Mouse (Mus musculus): ENCODE results near the gene U2surp. TPM values are rescaled to one million over a fixed set of nuclear protein-coding genes. Genes with fewer than 3 reads are reported as not detected.

Gene U2surp
- 163 and 164 TPM in 2 replicates for polyA plus RNA-seq (2014; fragmentation: Nextera tagmentation; extraction: Ambion mirVana)

GRCm38 (mm10) chr9:95511472-95512330, at the start of gene U2surp:
Gene U2surp (minus strand): TSS chr9:95511996.
- WGBS: under 1% methylated on average over 74 of the region's 74 CpGs
- ATAC-seq (ENCODE audit: low FRiP score, low TSS enrichment): peak; percentile 96
- Histone ChIP-seq H3K4me2 (replicated peaks; ENCODE audit: low read depth, low read length) (peak within 1 kb of the TSS; percentile 76), H3K27ac (ENCODE audit: low read depth, low read length) (peak within 1 kb of the TSS; percentile 89), H3K27me3 (ENCODE audit: control insufficient read depth, insufficient read depth, low read length) (no peaks in the 10 kb centered on the region), H3K9me3 (ENCODE audit: control insufficient read depth, low read length) (no peaks in the 10 kb centered on the region), H3K4me3 (ENCODE audit: low read length) (peak within 1 kb of the TSS; percentile 72), H3K9ac (ENCODE audit: low read depth, low read length) (peak within 1 kb of the TSS; percentile 94), H3K36me3 (ENCODE audit: control insufficient read depth, insufficient read depth, low read length) (no peaks in the 10 kb centered on the region), H3K4me1 (ENCODE audit: control insufficient read depth, insufficient read depth, low read length) (peaks cover 11% of the 10 kb centered on the region)

- peak; percentile 82 for ATAC-seq (ENCODE audit: low FRiP score, low TSS enrichment)
- WGBS: 13% methylated on average over 77 of the region's 78 CpGs
- Histone ChIP-seq H3K27ac (ENCODE audit: low read depth, low read length) (no peak overlapping the region), H3K9me3 (ENCODE audit: control insufficient read depth, low read length) (no peaks in the 10 kb centered on the region), H3K4me2 (replicated peaks; ENCODE audit: low read depth, low read length) (peak overlapping the region; percentile 99), H3K4me1 (ENCODE audit: control insufficient read depth, insufficient read depth, low read length) (peaks cover 5% of the 10 kb centered on the region; the same call in 1 of the 2 replicates), H3K9ac (ENCODE audit: low read depth, low read length) (peak overlapping the region; percentile 51), H3K27me3 (ENCODE audit: control insufficient read depth, insufficient read depth, low read length) (peaks cover 65% of the 10 kb centered on the region), H3K36me3 (ENCODE audit: control insufficient read depth, insufficient read depth, low read length) (no peaks in the 10 kb centered on the region), H3K4me3 (ENCODE audit: low read length) (peak overlapping the region; percentile 53)
Measured at GRCm38 (mm10) chr9:95559936-95560735, 48.3 kb upstream of the U2surp start.

- Histone ChIP-seq H3K9me3 (ENCODE audit: control insufficient read depth, low read length) (no peaks in the 10 kb centered on the region), H3K36me3 (ENCODE audit: control insufficient read depth, insufficient read depth, low read length) (no peaks in the 10 kb centered on the region), H3K27ac (ENCODE audit: low read depth, low read length) (no peak within 1 kb of the TSS), H3K4me2 (replicated peaks; ENCODE audit: low read depth, low read length) (peak within 1 kb of the TSS; percentile 99), H3K4me3 (ENCODE audit: low read length) (peak within 1 kb of the TSS; percentile 53), H3K4me1 (ENCODE audit: control insufficient read depth, insufficient read depth, low read length) (peaks cover 5% of the 10 kb centered on the region; the same call in 1 of the 2 replicates), H3K27me3 (ENCODE audit: control insufficient read depth, insufficient read depth, low read length) (peaks cover 59% of the 10 kb centered on the region), H3K9ac (ENCODE audit: low read depth, low read length) (peak within 1 kb of the TSS; percentile 51)
- peak; percentile 67 for ATAC-seq (ENCODE audit: low FRiP score, low TSS enrichment)
- WGBS: under 1% methylated on average over 56 of the region's 118 CpGs
Measured at GRCm38 (mm10) chr9:95559059-95559935, 47.5 kb upstream of the U2surp start, which contains the start of gene Paqr9. Gene Paqr9 (plus strand): TSS chr9:95559657.

- H3K27ac ChIP-seq (ENCODE audit: low read depth, low read length): no peak overlapping the region
- peaks cover 5% of the 10 kb centered on the region; the same call in 1 of the 2 replicates for H3K4me1 ChIP-seq (ENCODE audit: control insufficient read depth, insufficient read depth, low read length)
- no peaks in the 10 kb centered on the region for H3K36me3 ChIP-seq (ENCODE audit: control insufficient read depth, insufficient read depth, low read length)
- H3K4me2 ChIP-seq (replicated peaks; ENCODE audit: low read depth, low read length): peak overlapping the region; percentile 99
- H3K4me3 ChIP-seq (ENCODE audit: low read length): peak overlapping the region; percentile 53
- H3K27me3 ChIP-seq (ENCODE audit: control insufficient read depth, insufficient read depth, low read length): peaks cover 55% of the 10 kb centered on the region
- ATAC-seq (ENCODE audit: low FRiP score, low TSS enrichment): no peak
- no peak overlapping the region for H3K9ac ChIP-seq (ENCODE audit: low read depth, low read length)
- H3K9me3 ChIP-seq (ENCODE audit: control insufficient read depth, low read length): no peaks in the 10 kb centered on the region
- WGBS: 9% methylated on average over 11 of the region's 11 CpGs
Measured at GRCm38 (mm10) chr9:95558726-95559058, 46.9 kb upstream of the U2surp start.

- Histone ChIP-seq H3K36me3 (ENCODE audit: control insufficient read depth, insufficient read depth, low read length) (no peaks in the 10 kb centered on the region), H3K27me3 (ENCODE audit: control insufficient read depth, insufficient read depth, low read length) (peaks cover 55% of the 10 kb centered on the region), H3K4me3 (ENCODE audit: low read length) (no peak overlapping the region), H3K9ac (ENCODE audit: low read depth, low read length) (no peak overlapping the region), H3K4me1 (ENCODE audit: control insufficient read depth, insufficient read depth, low read length) (peaks cover 5% of the 10 kb centered on the region; the same call in 1 of the 2 replicates), H3K4me2 (replicated peaks; ENCODE audit: low read depth, low read length) (no peak overlapping the region), H3K27ac (ENCODE audit: low read depth, low read length) (no peak overlapping the region), H3K9me3 (ENCODE audit: control insufficient read depth, low read length) (no peaks in the 10 kb centered on the region)
- no peak for ATAC-seq (ENCODE audit: low FRiP score, low TSS enrichment)
- WGBS: 65% methylated on average over 6 of the region's 6 CpGs
Measured at GRCm38 (mm10) chr9:95557722-95558121, 45.9 kb upstream of the U2surp start.

- ATAC-seq (ENCODE audit: low FRiP score, low TSS enrichment): no peak
- no peaks in the 10 kb centered on the region for H3K36me3 ChIP-seq (ENCODE audit: control insufficient read depth, insufficient read depth, low read length)
- no peak overlapping the region for H3K4me3 ChIP-seq (ENCODE audit: low read length)
- H3K27me3 ChIP-seq (ENCODE audit: control insufficient read depth, insufficient read depth, low read length): peaks cover 45% of the 10 kb centered on the region
- no peaks in the 10 kb centered on the region for H3K9me3 ChIP-seq (ENCODE audit: control insufficient read depth, low read length)
- H3K9ac ChIP-seq (ENCODE audit: low read depth, low read length): no peak overlapping the region
- 91% methylated on average over 4 of the region's 4 CpGs for WGBS
- peaks cover 5% of the 10 kb centered on the region; the same call in 1 of the 2 replicates for H3K4me1 ChIP-seq (ENCODE audit: control insufficient read depth, insufficient read depth, low read length)
- no peak overlapping the region for H3K27ac ChIP-seq (ENCODE audit: low read depth, low read length)
- H3K4me2 ChIP-seq (replicated peaks; ENCODE audit: low read depth, low read length): no peak overlapping the region
Measured at GRCm38 (mm10) chr9:95556067-95556512, 44.3 kb upstream of the U2surp start.

GRCm38 (mm10) chr9:95555233-95555740, 43.5 kb upstream of the U2surp start:
- H3K27me3 ChIP-seq (ENCODE audit: control insufficient read depth, insufficient read depth, low read length): peaks cover 37% of the 10 kb centered on the region
- H3K9ac ChIP-seq (ENCODE audit: low read depth, low read length): no peak overlapping the region
- H3K27ac ChIP-seq (ENCODE audit: low read depth, low read length): no peak overlapping the region
- WGBS: 70% methylated on average over 5 of the region's 5 CpGs
- no peaks in the 10 kb centered on the region for H3K9me3 ChIP-seq (ENCODE audit: control insufficient read depth, low read length)
- H3K36me3 ChIP-seq (ENCODE audit: control insufficient read depth, insufficient read depth, low read length): no peaks in the 10 kb centered on the region
- no peak overlapping the region for H3K4me2 ChIP-seq (replicated peaks; ENCODE audit: low read depth, low read length)
- H3K4me3 ChIP-seq (ENCODE audit: low read length): no peak overlapping the region
- peaks cover 5% of the 10 kb centered on the region; the same call in 1 of the 2 replicates for H3K4me1 ChIP-seq (ENCODE audit: control insufficient read depth, insufficient read depth, low read length)
- no peak for ATAC-seq (ENCODE audit: low FRiP score, low TSS enrichment)

Data from kidney, embryonic 14.5 days (tissue).